Mouse (Mus musculus): Measurements from ENCODE around the gene Rsph3b.

The Rsph3b gene

GRCm38 (mm10) chr17:6865580-6865979, 82.9 kb downstream of the Rsph3b start:
- no peak for DNase-seq (ENCODE audit: low read depth, low spot score)

DNA sequence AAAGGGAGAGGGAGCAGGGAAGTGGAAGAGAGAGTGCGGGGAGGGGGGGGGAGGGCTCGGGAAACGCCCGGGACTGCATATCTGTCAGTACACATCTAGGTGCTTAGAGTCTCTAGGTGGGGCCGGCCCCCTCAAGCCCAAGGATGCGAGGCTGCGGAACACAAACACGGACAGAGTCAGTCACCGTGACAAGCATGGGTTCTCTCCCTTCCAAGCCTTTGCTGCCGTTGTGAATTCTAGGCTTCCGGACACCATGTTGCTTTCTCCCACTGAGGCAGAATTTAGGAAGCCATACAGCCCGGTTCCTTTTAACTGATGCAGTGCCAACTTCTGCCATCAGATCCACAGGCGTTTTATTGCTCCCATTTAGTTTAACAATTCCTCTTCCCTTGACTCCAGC, 83.6 kb downstream of the Rsph3b start:
- DNase-seq (ENCODE audit: low read depth, low spot score): no peak

GRCm38 (mm10) chr17:6863521-6863920, 85.0 kb downstream of the Rsph3b start:
- no peak for DNase-seq (ENCODE audit: low read depth, low spot score)

DNA sequence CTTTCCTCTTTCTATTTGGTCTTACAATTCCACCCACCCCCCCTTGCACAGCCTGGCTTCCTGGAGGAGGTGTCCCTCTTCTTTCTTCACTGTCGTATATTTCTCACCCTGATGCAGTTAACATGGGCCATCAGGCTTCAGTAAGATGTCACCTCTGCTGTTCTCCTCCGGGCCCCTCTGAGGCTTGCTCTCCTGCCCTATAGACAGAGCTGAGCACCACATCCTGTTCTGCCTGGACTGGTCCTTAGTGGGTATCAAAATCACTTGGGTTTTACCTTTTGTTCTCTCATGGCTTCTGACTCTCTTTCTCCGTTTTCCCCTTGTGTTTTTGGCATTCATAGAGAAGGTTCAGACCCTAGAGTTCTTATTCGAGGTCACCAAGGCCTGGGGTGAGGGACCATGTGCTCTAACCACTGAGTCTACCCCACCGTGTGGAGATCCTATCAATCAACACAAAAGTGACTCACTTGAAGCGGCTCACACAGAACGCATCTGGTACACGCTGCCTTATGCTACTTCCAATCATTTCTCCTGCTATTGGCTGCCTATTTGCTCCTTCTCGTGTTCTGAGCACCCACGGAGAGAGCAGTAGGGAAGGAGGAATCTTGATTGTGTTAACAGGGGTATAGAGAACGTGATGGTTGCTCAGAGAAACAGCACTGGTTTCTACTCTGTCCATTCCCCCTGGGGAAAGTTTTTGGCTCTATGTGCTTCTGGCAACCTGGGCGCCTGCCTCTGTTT, 86.3 kb downstream of the Rsph3b start:
- no peak for DNase-seq (ENCODE audit: low read depth, low spot score)

- DNase-seq (ENCODE audit: low read depth, low spot score): peak; percentile 50
These were observed 87.1 kb downstream of the Rsph3b start for GRCm38 (mm10) chr17:6861181-6862039.

GRCm38 (mm10) chr17:6860491-6860897, 88.0 kb downstream of the Rsph3b start:
- peak; percentile 22 for DNase-seq (ENCODE audit: low read depth, low spot score)

GRCm38 (mm10) chr17:6860067-6860466, 88.4 kb downstream of the Rsph3b start:
- no peak for DNase-seq (ENCODE audit: low read depth, low spot score)

Measured in brain, embryonic 18.5 days (tissue).